Mouse (Mus musculus): ENCODE measurements at regions not wholly inside any gene's neighbourhood (a gene's known extent, or its start where the extent isn't known, plus 50 kb on each side); places are given as distances from the start of the nearest gene placed in this dataset.

- 44% methylated on average over 8 of the region's 8 CpGs for whole genome bisulfite sequencing
- no peaks in the 10 kb centered on the region for H3K4me1 ChIP-seq (ENCODE audit: control insufficient read depth, insufficient read depth, insufficient read length, low read length)
- H3K36me3 ChIP-seq (ENCODE audit: control insufficient read depth, insufficient read depth, low read length) = no peaks in the 10 kb centered on the region
- no peak overlapping the region for H3K4me3 ChIP-seq (ENCODE audit: low read depth, low read length)
- TF ChIP-seq CTCF (IDR thresholded peaks at IDR 0.05; ENCODE audit: extremely low read depth, insufficient read length, insufficient replicate concordance, low read depth, low read length) (no peak), POLR2A (IDR thresholded peaks at IDR 0.05; ENCODE audit: low read depth, low read length) (no peak)
- no peaks in the 10 kb centered on the region for H3K27me3 ChIP-seq (ENCODE audit: control insufficient read depth, insufficient read depth, low read length)
- H3K27ac ChIP-seq (ENCODE audit: insufficient read depth, low read depth, low read length) = no peak overlapping the region
Measured at GRCm38 (mm10) chr16:76762619-76763283, 250.8 kb upstream of the Usp25 start.

- no peak overlapping the region for H3K27ac ChIP-seq (ENCODE audit: insufficient read depth, low read depth, low read length)
- H3K4me3 ChIP-seq (ENCODE audit: low read depth, low read length) = no peak overlapping the region
- TF ChIP-seq CTCF (IDR thresholded peaks at IDR 0.05; ENCODE audit: extremely low read depth, insufficient read length, insufficient replicate concordance, low read depth, low read length) (no peak), POLR2A (IDR thresholded peaks at IDR 0.05; ENCODE audit: low read depth, low read length) (no peak)
- 59% methylated on average over 1 of the region's 1 CpGs for WGBS
- H3K27me3 ChIP-seq (ENCODE audit: control insufficient read depth, insufficient read depth, low read length) = no peaks in the 10 kb centered on the region
- no peaks in the 10 kb centered on the region for H3K4me1 ChIP-seq (ENCODE audit: control insufficient read depth, insufficient read depth, insufficient read length, low read length)
- H3K36me3 ChIP-seq (ENCODE audit: control insufficient read depth, insufficient read depth, low read length) = no peaks in the 10 kb centered on the region
Measured at GRCm38 (mm10) chr16:76761848-76762247, 251.7 kb upstream of the Usp25 start.

GRCm38 (mm10) chr16:76761004-76761403 is 252.5 kb upstream of the Usp25 start:
- H3K36me3 ChIP-seq (ENCODE audit: control insufficient read depth, insufficient read depth, low read length) = no peaks in the 10 kb centered on the region

DNA sequence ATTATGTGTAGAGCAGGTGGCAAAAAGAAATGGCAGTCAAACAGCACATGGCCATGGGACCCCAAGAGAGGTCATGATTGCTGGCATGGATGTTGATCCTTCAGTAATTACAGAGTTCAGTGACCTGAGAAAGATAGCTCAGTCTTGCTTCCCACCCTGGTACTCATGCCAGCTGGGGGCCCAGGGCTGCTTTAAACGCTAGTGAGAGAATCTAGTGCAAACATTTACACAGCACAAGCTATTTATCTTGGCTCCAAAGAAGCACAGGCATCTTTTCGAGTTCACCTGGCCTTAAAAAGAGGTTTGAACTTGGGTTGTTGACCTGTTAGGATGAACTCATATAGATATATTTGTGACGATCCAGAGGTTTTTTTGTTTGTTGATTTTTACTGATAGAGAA is 258.6 kb upstream of the Usp25 start:
- H3K4me1 ChIP-seq (ENCODE audit: control insufficient read depth, insufficient read depth, insufficient read length, low read length) = no peaks in the 10 kb centered on the region
- TF ChIP-seq POLR2A (IDR thresholded peaks at IDR 0.05; ENCODE audit: low read depth, low read length) (no peak), CTCF (IDR thresholded peaks at IDR 0.05; ENCODE audit: extremely low read depth, insufficient read length, insufficient replicate concordance, low read depth, low read length) (no peak)

More at GRCm38 (mm10) chr16:76761004-76761403, 252.5 kb upstream of the Usp25 start:
- H3K4me1 ChIP-seq (ENCODE audit: control insufficient read depth, insufficient read depth, insufficient read length, low read length) = no peaks in the 10 kb centered on the region
- no peaks in the 10 kb centered on the region for H3K27me3 ChIP-seq (ENCODE audit: control insufficient read depth, insufficient read depth, low read length)
- WGBS = 31% methylated on average over 1 of the region's 1 CpGs
- H3K4me3 ChIP-seq (ENCODE audit: low read depth, low read length) = no peak overlapping the region
- TF ChIP-seq CTCF (IDR thresholded peaks at IDR 0.05; ENCODE audit: extremely low read depth, insufficient read length, insufficient replicate concordance, low read depth, low read length) (no peak), POLR2A (IDR thresholded peaks at IDR 0.05; ENCODE audit: low read depth, low read length) (no peak)
- no peak overlapping the region for H3K27ac ChIP-seq (ENCODE audit: insufficient read depth, low read depth, low read length)

GRCm38 (mm10) chr16:76746385-76746784 is 267.1 kb upstream of the Usp25 start:
- H3K36me3 ChIP-seq (ENCODE audit: control insufficient read depth, insufficient read depth, low read length) = no peaks in the 10 kb centered on the region
- no peak overlapping the region for H3K4me3 ChIP-seq (ENCODE audit: low read depth, low read length)

More for the DNA sequence above, 258.6 kb upstream of the Usp25 start:
- H3K27me3 ChIP-seq (ENCODE audit: control insufficient read depth, insufficient read depth, low read length) = no peaks in the 10 kb centered on the region
- H3K36me3 ChIP-seq (ENCODE audit: control insufficient read depth, insufficient read depth, low read length) = no peaks in the 10 kb centered on the region
- WGBS = 16% methylated on average over 3 of the region's 3 CpGs
- no peak overlapping the region for H3K4me3 ChIP-seq (ENCODE audit: low read depth, low read length)
- H3K27ac ChIP-seq (ENCODE audit: insufficient read depth, low read depth, low read length) = no peak overlapping the region

GRCm38 (mm10) chr16:76741141-76741540 is 272.4 kb upstream of the Usp25 start:
- Histone ChIP-seq H3K27me3 (ENCODE audit: control insufficient read depth, insufficient read depth, low read length) (no peaks in the 10 kb centered on the region), H3K4me1 (ENCODE audit: control insufficient read depth, insufficient read depth, insufficient read length, low read length) (no peaks in the 10 kb centered on the region), H3K27ac (ENCODE audit: insufficient read depth, low read depth, low read length) (no peak overlapping the region), H3K4me3 (ENCODE audit: low read depth, low read length) (no peak overlapping the region), H3K36me3 (ENCODE audit: control insufficient read depth, insufficient read depth, low read length) (no peaks in the 10 kb centered on the region)
- WGBS = 63% methylated on average over 3 of the region's 3 CpGs
- TF ChIP-seq POLR2A (IDR thresholded peaks at IDR 0.05; ENCODE audit: low read depth, low read length) (no peak), CTCF (IDR thresholded peaks at IDR 0.05; ENCODE audit: extremely low read depth, insufficient read length, insufficient replicate concordance, low read depth, low read length) (no peak)

More at GRCm38 (mm10) chr16:76746385-76746784, 267.1 kb upstream of the Usp25 start:
- Histone ChIP-seq H3K4me1 (ENCODE audit: control insufficient read depth, insufficient read depth, insufficient read length, low read length) (no peaks in the 10 kb centered on the region), H3K27me3 (ENCODE audit: control insufficient read depth, insufficient read depth, low read length) (no peaks in the 10 kb centered on the region), H3K27ac (ENCODE audit: insufficient read depth, low read depth, low read length) (no peak overlapping the region)
- WGBS = 93% methylated on average over 3 of the region's 3 CpGs
- TF ChIP-seq POLR2A (IDR thresholded peaks at IDR 0.05; ENCODE audit: low read depth, low read length) = no peak
- TF ChIP-seq CTCF (IDR thresholded peaks at IDR 0.05; ENCODE audit: extremely low read depth, insufficient read length, insufficient replicate concordance, low read depth, low read length) = no peak

GRCm38 (mm10) chr16:76725991-76726390 is 287.5 kb upstream of the Usp25 start:
- Histone ChIP-seq H3K27me3 (ENCODE audit: control insufficient read depth, insufficient read depth, low read length) (no peaks in the 10 kb centered on the region), H3K36me3 (ENCODE audit: control insufficient read depth, insufficient read depth, low read length) (no peaks in the 10 kb centered on the region), H3K27ac (ENCODE audit: insufficient read depth, low read depth, low read length) (no peak overlapping the region), H3K4me1 (ENCODE audit: control insufficient read depth, insufficient read depth, insufficient read length, low read length) (no peaks in the 10 kb centered on the region), H3K4me3 (ENCODE audit: low read depth, low read length) (no peak overlapping the region)
- WGBS = 79% methylated on average over 4 of the region's 4 CpGs
- TF ChIP-seq CTCF (IDR thresholded peaks at IDR 0.05; ENCODE audit: extremely low read depth, insufficient read length, insufficient replicate concordance, low read depth, low read length) = no peak
- no peak for TF ChIP-seq POLR2A (IDR thresholded peaks at IDR 0.05; ENCODE audit: low read depth, low read length)
